In the genomic region with DNA sequence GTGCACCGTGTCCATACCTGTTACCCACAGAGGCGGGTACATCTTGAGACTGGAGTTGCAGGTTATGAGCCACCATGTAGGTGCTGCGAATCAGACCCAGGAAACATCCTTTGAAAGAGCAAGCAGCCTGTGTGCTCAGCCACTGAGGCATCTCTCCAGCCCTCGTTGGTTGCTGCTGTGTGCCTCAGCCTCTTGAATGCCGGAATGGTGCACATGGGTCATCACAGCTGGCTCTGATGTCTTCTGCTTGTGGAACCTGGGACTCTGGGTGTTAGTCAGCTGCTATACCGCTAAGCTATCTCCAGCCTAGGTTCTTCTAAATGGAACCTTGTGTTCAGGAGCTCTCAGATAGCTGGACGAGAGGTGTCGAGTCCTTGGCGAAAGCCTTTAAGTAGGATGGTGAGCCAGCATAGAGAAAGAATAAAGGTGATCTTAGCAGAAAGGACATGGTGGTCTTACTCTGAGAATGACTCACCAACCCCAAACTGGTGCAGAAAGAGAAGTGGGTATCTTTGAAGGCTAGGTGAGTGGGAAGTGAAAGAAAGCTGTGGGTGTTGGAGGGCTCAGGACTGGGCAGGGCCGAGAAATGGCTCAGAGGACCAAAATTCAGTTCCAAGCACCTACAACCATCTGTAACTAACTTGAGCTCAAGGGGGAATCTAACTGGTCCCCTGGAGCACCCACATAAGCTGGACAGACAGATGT, we compare ENCODE assay signal across 1 mouse cellular context.
TF ChIP-seq lines count a peak whose summit lies in the region.

No protein-coding gene starts in this region.

TF ChIP-seq in CH12.LX, 34 proteins besides CTCF, POLR2A, EP300 and RAD21 (continued from another document):
- TF ChIP-seq POLR2AphosphoS2 (IDR thresholded peaks at IDR 0.05; ENCODE audit: low read depth, low read length) (peak; percentile 57; the same call in 1 of the 2 replicates), NELFE (IDR thresholded peaks at IDR 0.05; ENCODE audit: low read depth, low read length) (peak; percentile 20; the same call in 1 of the 2 replicates), USF2 (conservative IDR thresholded peaks at IDR 0.05; ENCODE audit: low read depth, low read length) (no peak), USF1 (IDR thresholded peaks at IDR 0.05; ENCODE audit: low read depth, low read length) (no peak)
